Mouse (Mus musculus) liver, adult 2 months (tissue): ENCODE results near the gene Dyrk1a.

ENCODE experiments used
- CTCF ChIP-seq: fragments of 200-500 bp; IDR thresholded peaks from 2 replicates; pipeline ENCODE4 v1.5.1; 2011; ENCODE audit warnings: low read depth, low read length, control low read depth
- POLR2A ChIP-seq: fragments of 200-500 bp; IDR thresholded peaks from 2 replicates; pipeline ENCODE4 v1.6.1; 2011; ENCODE audit warnings: low read length, control low read depth; ENCODE audit not compliant: insufficient read depth; ENCODE audit errors: extremely low read depth

DNA sequence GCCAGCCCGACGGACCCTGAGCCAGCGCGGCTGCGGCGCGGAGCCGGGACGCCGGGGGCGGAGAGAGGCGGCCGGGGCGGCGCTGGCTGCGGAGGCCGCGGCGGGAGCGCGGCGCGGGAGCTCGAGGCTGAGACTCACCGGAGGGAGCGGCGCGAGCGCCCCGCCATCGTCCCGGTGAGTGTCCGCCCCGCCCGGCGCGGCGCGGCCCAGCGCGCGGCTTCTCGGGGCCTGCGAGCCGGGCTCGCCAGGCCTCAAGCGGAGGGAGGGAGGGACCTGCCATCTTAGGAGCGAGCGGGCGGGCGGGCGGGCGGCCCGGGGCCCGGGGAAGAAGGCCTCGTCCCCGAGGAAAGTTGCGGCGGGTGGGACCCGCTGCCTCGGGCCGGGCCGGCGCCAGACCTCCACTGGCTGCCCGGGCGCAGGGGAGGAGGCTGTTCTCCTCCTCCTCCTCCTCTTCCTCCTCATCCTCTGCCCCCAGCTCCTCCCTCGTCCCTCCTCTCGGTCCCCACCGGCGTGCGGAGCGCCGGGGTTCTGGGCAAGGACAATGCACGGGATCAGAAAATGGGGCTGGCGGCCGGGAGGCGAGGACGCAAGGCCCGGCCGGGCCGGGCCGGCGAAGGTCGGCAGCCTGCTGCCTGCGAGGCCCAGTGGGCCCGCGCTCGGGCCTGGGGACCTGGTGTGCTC is 691 bp downstream of the Dyrk1a start:
- TF ChIP-seq CTCF (no peak), POLR2A (peak; percentile 75; the same call in 1 of the 2 replicates)
